In the genomic region with DNA sequence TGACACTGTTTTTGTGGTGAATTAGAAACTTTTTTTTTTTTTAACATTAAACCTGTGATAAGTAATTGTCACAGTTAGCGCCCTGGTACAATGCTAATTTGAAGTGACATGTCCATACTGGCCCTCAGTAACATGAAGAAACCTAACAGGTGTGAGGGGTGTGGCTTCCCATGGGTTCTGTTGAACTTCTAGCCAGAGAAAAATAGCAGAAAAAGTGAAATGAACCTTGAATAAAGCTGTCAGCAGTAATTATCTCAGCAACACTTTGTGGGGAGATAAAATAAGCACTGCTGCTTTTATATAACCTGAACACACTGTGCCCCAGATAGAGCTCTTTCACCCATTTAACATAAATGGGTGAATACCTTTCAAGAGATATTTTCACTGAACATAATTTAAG, we compare ENCODE assay signal across 15 mouse cellular contexts.
DNase-seq lines count a peak whose midpoint lies in the region; ATAC-seq and TF ChIP-seq lines count a peak whose summit lies in the region.
"Had no signal": no experiment of that assay in that cellular context is flagged by ENCODE, and none has a peak within 500 bp of the region (broad histone marks: within the 10 kb centered on the region; RNA-seq: fewer than 3 reads in every experiment).

No protein-coding gene starts in this region.

- 18% methylated on average over 1 of the region's 1 CpGs for whole genome bisulfite sequencing in forebrain, embryonic 14.5 days
- 38% methylated on average over 1 of the region's 1 CpGs for WGBS in forebrain, embryonic 10.5 days
- 21% methylated on average over 1 of the region's 1 CpGs for WGBS in cerebellum, adult 2 months

- no peak overlapping the region for H3K9ac ChIP-seq in forebrain, embryonic 14.5 days (ENCODE audit: low read length)
- H3K9ac ChIP-seq: heart, embryonic 15.5 days; limb, embryonic 13.5 days; liver, embryonic 15.5 days; midbrain, embryonic 12.5 days had no signal

- TF ChIP-seq CTCF in cerebellum, adult 2 months (IDR thresholded peaks at IDR 0.05; ENCODE audit: borderline replicate concordance, insufficient read depth, low read depth, low read length): no peak

- H3K4me1 ChIP-seq in forebrain, embryonic 14.5 days (ENCODE audit: control insufficient read depth, insufficient read depth, low read length): peaks cover 5% of the 10 kb centered on the region; the same call in 1 of the 2 replicates
- peaks cover 43% of the 10 kb centered on the region for H3K4me1 ChIP-seq in forebrain, embryonic 10.5 days
- H3K4me1 ChIP-seq in cerebellum, adult 2 months (ENCODE audit: control insufficient read depth, insufficient read depth, low read length): peaks cover 5% of the 10 kb centered on the region; the same call in 1 of the 2 replicates
- H3K4me1 ChIP-seq: heart, embryonic 15.5 days; limb, embryonic 13.5 days had no signal

- TF ChIP-seq POLR2A in cerebellum, adult 2 months (IDR thresholded peaks at IDR 0.05; ENCODE audit: borderline replicate concordance, insufficient read depth, low read length): no peak

- H3K36me3 ChIP-seq in forebrain, embryonic 14.5 days (ENCODE audit: control insufficient read depth, insufficient read depth, low read length): no peaks in the 10 kb centered on the region
- no peaks in the 10 kb centered on the region for H3K36me3 ChIP-seq in forebrain, embryonic 10.5 days (replicated peaks)
- H3K36me3 ChIP-seq: heart, embryonic 15.5 days; limb, embryonic 13.5 days; liver, embryonic 15.5 days; midbrain, embryonic 12.5 days had no signal

- H3K27me3 ChIP-seq in forebrain, embryonic 14.5 days (replicated peaks; ENCODE audit: control insufficient read depth, insufficient read depth, low read length): no peaks in the 10 kb centered on the region
- no peaks in the 10 kb centered on the region for H3K27me3 ChIP-seq in forebrain, embryonic 10.5 days (ENCODE audit: poor library complexity, severe bottlenecking)
- H3K27me3 ChIP-seq in cerebellum, adult 2 months (ENCODE audit: control insufficient read depth, insufficient read depth, low read length): no peaks in the 10 kb centered on the region
- H3K27me3 ChIP-seq: heart, embryonic 15.5 days; limb, embryonic 13.5 days; liver, embryonic 15.5 days; midbrain, embryonic 12.5 days had no signal

- 0 out of 2 replicates have a peak, but pooled peaks have one; percentile 54 for ATAC-seq in forebrain, embryonic 14.5 days
- peak; percentile 17; the same call in 1 of the 2 replicates for ATAC-seq in megakaryocyte progenitor cell, adult 5-6 weeks (replicated peaks; ENCODE audit: poor library complexity)
- ATAC-seq: intestine, postnatal 0 days had no signal

- no peak overlapping the region for H3K4me3 ChIP-seq in forebrain, embryonic 14.5 days (ENCODE audit: low read depth, low read length)
- no peak overlapping the region for H3K4me3 ChIP-seq in forebrain, embryonic 10.5 days
- no peak overlapping the region for H3K4me3 ChIP-seq in cerebellum, adult 2 months (replicated peaks; ENCODE audit: insufficient read depth, low read depth, low read length)
- H3K4me3 ChIP-seq: heart, embryonic 15.5 days; limb, embryonic 13.5 days; liver, embryonic 15.5 days; midbrain, embryonic 12.5 days had no signal

- H3K27ac ChIP-seq in forebrain, embryonic 14.5 days (ENCODE audit: low read depth, low read length): no peak overlapping the region
- H3K27ac ChIP-seq in forebrain, embryonic 10.5 days: no peak overlapping the region
- H3K27ac ChIP-seq in cerebellum, adult 2 months (ENCODE audit: insufficient read depth, low read length): no peak overlapping the region
- H3K27ac ChIP-seq: heart, embryonic 15.5 days; kidney, postnatal 0 days; limb, embryonic 13.5 days; liver, embryonic 15.5 days; midbrain, embryonic 12.5 days had no signal

- DNase-seq in forebrain, embryonic 14.5 days (ENCODE audit: low spot score): peak; percentile 38
- DNase-seq in forebrain, embryonic 10.5 days (ENCODE audit: extremely low spot score, low spot score): no peak
- DNase-seq in MEL-GATA-1-ER (ENCODE audit: extremely low read depth, low read depth): peak; percentile 3
- DNase-seq in cerebellum, adult 2 months: peak; percentile 24 to 79
- no peak for DNase-seq in spleen, adult 12 weeks (ENCODE audit: low spot score)
- DNase-seq in heart, adult 11 months: no peak
- DNase-seq: adrenal gland, postnatal 25 days; gastrocnemius, postnatal 25 days had no signal

- no peaks in the 10 kb centered on the region for H3K9me3 ChIP-seq in forebrain, embryonic 14.5 days (replicated peaks; ENCODE audit: control insufficient read depth, low read length)
- no peaks in the 10 kb centered on the region for H3K9me3 ChIP-seq in forebrain, embryonic 10.5 days
- H3K9me3 ChIP-seq: heart, embryonic 15.5 days; limb, embryonic 13.5 days; liver, embryonic 15.5 days; midbrain, embryonic 12.5 days had no signal

- H3K4me2 ChIP-seq in forebrain, embryonic 14.5 days (ENCODE audit: low read length): no peak overlapping the region
- H3K4me2 ChIP-seq: heart, embryonic 15.5 days; limb, embryonic 13.5 days; liver, embryonic 15.5 days; midbrain, embryonic 12.5 days had no signal

Comparison
In these comparisons a context has a peak if more than half of its experiments do, and no peak if none do; other contexts are left out.
1. DNase-seq: peak in forebrain, embryonic 14.5 days (single experiment), MEL-GATA-1-ER (single experiment) and cerebellum, adult 2 months (2 of 2); none in forebrain, embryonic 10.5 days (single experiment), spleen, adult 12 weeks (single experiment) and heart, adult 11 months (single experiment).